Mouse (Mus musculus) embryonic facial prominence, embryonic 11.5 days (tissue): ENCODE results near the gene Phldb1. TPM values are rescaled to one million over a fixed set of nuclear protein-coding genes. Genes with fewer than 3 reads are reported as not detected.

Source experiments
- polyA plus RNA-seq: library from polyadenylated mRNA; unstranded; fragments of >200 nt; fragmentation: Nextera tagmentation; extraction: Ambion mirVana; gene quantifications from 2 replicates; pipeline ENCODE4 v1.2.1, GENCODE M21; 2014

The Phldb1 gene
- polyA plus RNA-seq, 1 experiment from 2014 or later, result 27.8 TPM

Other genes starting within 250 kb of the Phldb1 start
- 0.13 and 0.31 TPM in 2 replicates for gene Cxcr5, start 173.3 kb downstream of the Phldb1 start, polyA plus RNA-seq
- 14.0 and 15.4 TPM in 2 replicates for gene Ddx6, start 130.3 kb downstream of the Phldb1 start, polyA plus RNA-seq
- gene Treh, start 62.0 kb downstream of the Phldb1 start, polyA plus RNA-seq, result not detected in 2 replicates
- 208 and 223 TPM in 2 replicates for gene Arcn1, start 32.6 kb upstream of the Phldb1 start, polyA plus RNA-seq
- 142 and 152 TPM in 2 replicates for gene Ift46, start 32.7 kb upstream of the Phldb1 start, polyA plus RNA-seq
- 1.2 and 1.4 TPM in 2 replicates for gene Tmem25, start 64.1 kb upstream of the Phldb1 start, polyA plus RNA-seq
- gene Ttc36, start 67.9 kb upstream of the Phldb1 start, polyA plus RNA-seq, result not detected in 2 replicates
- gene Kmt2a, start 146.1 kb upstream of the Phldb1 start, polyA plus RNA-seq, result 9.8 and 12.2 TPM in 2 replicates
- gene Atp5l, start 185.5 kb upstream of the Phldb1 start, polyA plus RNA-seq, result 572 and 583 TPM in 2 replicates
- 31.3 and 34.3 TPM in 2 replicates for gene Ube4a, start 230.4 kb upstream of the Phldb1 start, polyA plus RNA-seq
- not detected in 2 replicates for gene Cd3g, start 245.2 kb upstream of the Phldb1 start, polyA plus RNA-seq
- gene Cd3d, start 246.6 kb upstream of the Phldb1 start, polyA plus RNA-seq, result not detected in 2 replicates